Mouse (Mus musculus): ENCODE results near the gene Nhej1.

Nhej1 gene

DNA sequence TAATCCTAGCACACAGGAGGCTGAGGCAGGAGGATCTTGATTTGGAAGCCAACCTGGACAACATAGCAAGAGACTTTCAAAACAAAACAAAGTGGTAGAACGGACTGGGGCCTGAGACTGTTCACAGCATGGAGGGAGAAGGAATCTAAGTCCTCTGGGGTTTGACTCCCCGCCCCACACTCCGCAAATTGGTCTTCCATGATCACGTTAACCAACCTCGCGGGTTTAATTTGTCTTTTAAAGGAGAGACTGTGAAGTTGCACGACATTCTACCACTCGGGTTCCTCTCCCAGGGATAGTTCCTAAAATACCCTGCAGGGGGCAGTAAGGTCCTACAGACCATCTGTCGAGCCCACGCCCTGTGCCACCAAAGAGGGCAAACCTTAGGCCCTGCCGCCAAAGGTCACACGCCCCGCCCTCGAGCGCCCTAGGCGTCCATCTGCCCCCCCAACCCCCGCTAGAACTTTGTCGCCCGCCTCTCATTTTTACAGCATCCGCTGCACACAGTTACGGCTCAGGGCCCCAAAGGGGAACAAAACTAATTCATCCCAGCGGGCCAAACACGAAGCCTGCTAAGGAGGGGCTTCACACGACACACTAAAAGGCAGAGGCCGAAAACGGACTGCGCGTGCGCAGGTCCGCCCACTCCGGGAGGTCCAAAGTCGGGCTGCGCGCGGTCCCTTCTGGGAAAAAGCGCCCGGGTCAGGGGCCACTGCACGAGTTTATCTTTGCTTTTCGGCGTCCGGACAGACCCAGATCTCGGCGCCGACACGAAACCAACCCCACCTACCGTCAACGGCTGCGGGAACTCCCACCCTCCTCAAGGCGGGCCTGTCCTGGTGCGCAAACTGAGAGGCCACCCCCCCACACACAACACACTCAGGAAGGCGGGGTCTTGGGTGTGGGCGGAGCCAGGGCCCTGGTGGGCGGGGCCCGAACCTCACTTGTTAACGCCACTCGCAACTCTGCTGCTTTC is at the start of gene Nhej1:
Gene Nhej1, minus strand, starts transcription at position 855 of the 976 bp plus-strand sequence.
- DNase-seq = peak; percentile 94 to 98

- peak; percentile 98 to 99 for DNase-seq
These were observed 43.8 kb upstream of the Nhej1 start, which contains the start of gene Zfand2b for GRCm38 (mm10) chr1:75168472-75169464. Gene Zfand2b (plus strand): TSS chr1:75168646.

DNA sequence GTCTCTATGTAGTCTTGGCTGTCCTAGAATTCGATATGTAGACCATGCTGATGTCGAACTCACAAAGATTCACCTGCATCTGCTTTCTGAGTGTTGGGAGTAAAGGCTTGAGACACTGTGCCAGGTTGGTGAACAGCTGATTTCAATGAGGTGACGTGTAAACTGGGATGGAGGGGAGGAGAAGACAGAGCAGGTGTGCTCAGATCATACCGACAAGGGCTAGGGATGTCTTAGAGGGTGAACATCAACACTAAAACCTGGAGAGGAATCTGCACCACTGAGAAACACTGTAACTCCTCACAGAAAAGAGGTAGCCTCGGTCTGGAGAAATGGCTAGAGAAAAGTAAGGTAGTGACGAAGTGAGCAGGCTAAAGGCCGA is 43.1 kb upstream of the Nhej1 start:
- DNase-seq = no peak

DNA sequence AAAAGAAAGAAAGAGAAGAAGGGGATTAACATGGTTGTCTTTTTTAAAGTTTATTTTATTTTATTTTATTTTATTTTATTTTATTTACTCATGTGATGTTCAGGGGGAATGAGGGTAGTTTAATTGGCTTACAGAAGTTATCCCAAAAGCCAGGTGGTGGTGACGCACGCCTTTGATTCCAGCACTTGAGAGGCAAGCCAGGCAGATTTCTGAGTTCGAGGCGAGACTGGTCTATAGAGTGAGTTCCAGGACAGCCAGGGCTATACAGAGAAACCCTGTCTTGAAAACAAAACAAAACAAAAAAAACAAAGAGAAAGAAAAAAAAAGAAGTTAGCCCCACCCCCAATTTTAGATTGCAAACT is 35.2 kb upstream of the Nhej1 start:
- no peak for DNase-seq

DNA sequence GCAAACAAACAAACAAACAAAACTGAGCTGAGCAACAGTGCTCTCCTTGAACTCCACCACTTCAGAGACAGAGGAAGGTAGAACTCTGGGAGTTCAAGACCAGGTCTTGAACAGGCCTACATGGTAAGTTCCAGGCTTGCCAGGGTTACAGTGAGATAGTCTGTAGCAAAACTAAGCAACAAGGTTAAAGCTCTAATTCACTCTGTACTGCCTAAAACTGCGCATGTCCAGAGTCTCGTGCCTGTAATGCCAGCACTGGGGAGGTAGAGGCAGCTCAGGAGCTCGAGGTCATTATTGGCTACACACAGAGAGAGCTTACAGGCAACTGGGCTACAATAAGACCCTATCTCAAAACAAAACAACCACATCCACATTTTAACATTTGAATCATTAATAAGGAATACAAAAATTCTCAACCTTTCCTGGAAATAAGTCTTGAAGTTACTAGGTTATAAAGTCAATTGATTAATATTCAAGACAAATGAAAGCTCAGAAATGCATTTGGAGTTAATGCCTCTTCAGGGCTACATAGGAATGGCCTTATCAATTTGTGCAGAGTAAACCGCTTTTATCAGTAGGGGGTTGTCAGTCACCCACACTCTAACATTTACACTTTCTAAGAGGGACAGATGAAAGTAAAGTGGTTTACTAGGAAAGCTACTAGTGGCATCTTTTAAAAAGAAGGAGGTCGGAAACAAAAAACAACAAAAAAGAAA is 34.7 kb upstream of the Nhej1 start:
- DNase-seq = no peak

GRCm38 (mm10) chr1:75158990-75159389 is 34.0 kb upstream of the Nhej1 start:
- no peak for DNase-seq

- no peak for DNase-seq
These were observed 30.8 kb upstream of the Nhej1 start for GRCm38 (mm10) chr1:75155837-75156236.

DNA sequence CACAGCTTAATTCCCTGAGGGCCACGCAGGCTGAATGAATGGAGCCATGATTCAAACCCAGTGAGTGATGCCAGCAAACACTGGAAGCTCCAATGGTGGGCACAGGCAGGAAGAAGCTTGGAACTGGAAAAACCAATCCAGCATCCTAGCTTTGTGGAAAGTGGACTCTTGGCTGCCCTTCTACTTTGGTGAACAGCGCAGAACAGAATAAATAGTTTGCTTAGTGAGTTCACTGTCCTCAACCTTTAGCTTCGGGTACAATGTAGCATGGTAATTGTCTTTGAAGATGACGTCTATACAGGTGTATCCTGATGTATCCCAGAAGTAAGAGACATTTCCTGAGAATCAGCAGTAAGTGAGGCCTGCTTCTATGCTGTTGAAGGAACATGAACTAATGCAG is 23.7 kb upstream of the Nhej1 start:
- DNase-seq = no peak

GRCm38 (mm10) chr1:75147411-75148135 is 22.6 kb upstream of the Nhej1 start:
- no peak for DNase-seq

GRCm38 (mm10) chr1:75145589-75145988 is 20.6 kb upstream of the Nhej1 start:
- DNase-seq = no peak

GRCm38 (mm10) chr1:75142301-75143261 is 17.6 kb upstream of the Nhej1 start, which contains the start of the genes Cnppd1 and Retreg2:
Gene Cnppd1 (minus strand): TSS chr1:75142711.
Gene Retreg2 (plus strand): TSS chr1:75142778.
- DNase-seq = peak; percentile 97

DNA sequence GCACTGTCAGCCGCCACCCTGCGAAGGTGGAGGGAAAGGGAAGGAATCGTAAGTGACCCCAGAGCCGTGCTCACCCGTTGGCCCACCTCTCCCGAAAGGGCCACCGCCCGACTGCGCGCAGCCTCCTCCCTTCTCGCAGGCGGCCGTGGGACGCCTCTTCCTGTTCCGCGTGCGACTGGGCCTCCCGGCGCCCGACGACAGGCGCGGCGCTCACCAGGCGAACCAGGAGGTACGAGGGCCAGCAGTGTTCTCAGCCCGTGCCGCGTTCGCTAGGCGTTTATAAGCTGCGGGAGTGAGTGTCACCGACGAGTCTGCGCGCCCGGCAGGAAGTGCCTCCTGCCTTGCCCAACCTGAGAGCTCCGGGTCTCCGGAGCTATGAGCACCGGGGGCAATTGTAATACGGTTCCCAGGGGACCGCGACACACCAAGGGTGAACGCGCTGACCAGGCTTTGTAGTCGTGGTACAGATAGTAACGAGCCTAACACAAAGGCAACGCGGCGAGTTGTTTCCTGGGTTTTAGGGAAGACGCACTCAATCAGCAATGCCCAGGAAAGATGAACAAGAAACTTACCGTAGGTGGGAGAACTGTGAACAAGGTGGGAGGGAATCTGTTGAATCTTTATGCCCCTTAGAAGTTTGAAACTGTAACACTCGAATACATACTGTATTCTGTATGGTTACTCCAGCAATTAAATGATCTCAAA is 16.6 kb upstream of the Nhej1 start:
- peak; percentile 77 to 82 for DNase-seq

DNA sequence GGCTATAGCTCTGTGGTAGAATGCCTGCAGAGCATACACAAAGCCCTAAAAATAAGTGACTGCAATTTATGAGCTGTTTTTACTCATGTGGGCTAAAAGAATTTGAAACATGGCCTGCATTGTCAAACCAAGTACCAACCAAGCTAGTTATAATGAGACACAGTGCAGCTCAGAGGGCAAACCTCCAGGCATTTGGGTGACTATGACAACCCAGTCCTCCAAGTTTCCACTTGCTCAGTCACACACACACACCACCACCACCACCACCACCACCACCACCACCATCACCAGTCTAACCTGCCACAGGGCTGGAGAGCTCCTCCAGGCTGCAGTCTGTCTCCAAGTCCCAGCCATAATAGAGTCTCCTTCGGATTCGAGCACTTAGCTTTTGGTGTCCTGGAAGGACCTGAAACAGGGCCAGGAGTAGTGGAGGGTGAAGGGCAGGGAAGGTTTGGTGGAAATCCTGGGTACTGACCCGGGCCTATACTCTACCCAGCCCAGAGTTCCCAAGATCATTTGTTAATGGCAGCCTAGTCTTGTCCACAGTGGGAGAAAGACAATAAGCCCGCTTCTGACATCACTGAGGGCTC is 15.7 kb upstream of the Nhej1 start:
- DNase-seq = peak in 1 of 2 experiments; percentile 9

DNA sequence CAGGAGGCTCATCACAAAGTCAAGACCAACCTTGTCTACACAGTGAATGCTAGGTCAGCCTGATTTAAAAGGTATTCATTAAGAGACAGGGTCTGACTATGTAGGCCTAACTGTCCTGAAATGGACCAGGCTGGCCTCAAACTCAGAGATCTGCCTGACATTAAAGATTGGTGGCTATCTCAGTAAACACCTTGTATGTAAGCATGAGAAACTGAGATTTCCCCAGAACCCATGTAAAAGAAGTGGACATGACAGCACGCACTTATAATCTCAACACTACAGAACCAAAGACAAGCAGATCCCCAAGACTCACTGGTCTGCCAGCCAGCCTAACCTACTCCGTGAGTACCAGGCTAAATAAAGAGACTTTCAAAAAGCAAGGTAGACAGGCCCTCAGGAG is 13.4 kb upstream of the Nhej1 start:
- no peak for DNase-seq

DNA sequence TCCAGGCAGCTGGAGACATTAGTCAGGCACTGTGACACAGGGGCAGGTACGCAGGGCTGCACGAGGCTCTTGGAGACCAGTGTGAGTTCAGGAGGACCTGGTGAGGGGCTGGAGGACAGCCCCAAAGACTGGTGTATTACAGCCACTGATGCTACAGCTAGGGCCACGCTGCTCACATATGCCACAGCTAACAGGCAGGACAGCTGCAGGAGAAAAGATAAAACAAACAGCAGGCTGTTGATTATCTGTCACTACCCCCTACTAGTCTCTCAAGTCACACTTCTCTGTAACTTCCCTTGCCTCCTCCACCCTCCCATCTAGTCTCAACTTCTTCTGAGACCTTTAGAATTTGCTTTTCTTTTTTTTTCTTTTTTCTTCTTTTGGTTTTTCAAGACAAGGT is 11.7 kb upstream of the Nhej1 start:
- no peak for DNase-seq

DNA sequence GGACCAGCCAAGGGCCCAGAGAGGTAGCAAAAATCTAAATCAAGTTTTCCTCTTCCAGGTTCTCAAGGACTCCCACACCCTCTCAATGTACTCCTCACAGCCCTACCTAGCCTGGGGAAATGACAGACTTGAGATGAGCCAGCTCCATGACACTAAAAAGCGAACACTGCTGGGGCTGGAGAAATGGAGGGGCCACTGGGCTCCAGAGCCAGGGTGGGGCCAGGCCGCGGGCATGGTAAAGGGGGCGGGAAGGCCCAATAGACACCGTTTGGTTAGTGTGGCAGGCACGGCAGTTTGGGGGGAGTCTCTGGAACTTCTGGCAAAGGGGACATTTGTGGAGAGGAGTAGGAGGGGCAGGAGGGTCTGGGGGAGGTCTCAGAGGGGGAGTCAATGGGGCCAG is 11.3 kb upstream of the Nhej1 start:
- DNase-seq = no peak

- DNase-seq = no peak
These were observed 8.6 kb upstream of the Nhej1 start, which contains the start of gene Slc23a3 for GRCm38 (mm10) chr1:75133421-75134207. Gene Slc23a3 (minus strand): TSS chr1:75133890.

DNA sequence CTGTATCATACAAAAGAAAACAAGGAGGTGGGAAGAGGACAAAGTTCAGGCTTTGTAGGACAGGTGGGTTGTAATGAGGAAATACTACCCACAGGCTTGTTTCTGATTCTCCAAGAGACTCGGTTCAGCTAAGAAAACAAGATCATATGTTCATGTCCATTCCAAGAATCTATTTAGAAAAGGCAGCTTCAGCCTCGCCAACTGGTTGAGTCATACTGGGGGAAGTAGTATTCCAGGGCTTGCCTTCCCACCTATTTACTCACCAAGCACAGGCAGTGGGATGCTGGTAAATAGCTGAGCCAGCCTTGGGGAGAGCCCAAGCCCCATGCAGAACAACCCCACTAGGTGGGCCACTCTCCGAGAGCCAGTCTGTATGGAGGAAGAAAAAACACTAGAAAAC is 3.6 kb upstream of the Nhej1 start:
- no peak for DNase-seq

GRCm38 (mm10) chr1:75125418-75125817 is 418 bp upstream of the Nhej1 start:
- no peak for DNase-seq

Data from thymus, postnatal 36 days (tissue).